Mouse (Mus musculus): ENCODE measurements around the gene Esrrg.
A peak's percentile ranks its signal among the peaks of the same experiment; 100 is the strongest.

Esrrg gene

GRCm38 (mm10) chr1:187608261-187608921, at the start of gene Esrrg:
Esrrg (plus strand) TSS chr1:187608791.
- no peak for DNase-seq

- DNase-seq = no peak
These were observed 24.6 kb upstream of the Esrrg start for GRCm38 (mm10) chr1:187583982-187584381.

- no peak for DNase-seq
These were observed 22.0 kb upstream of the Esrrg start for GRCm38 (mm10) chr1:187586541-187587075.

- DNase-seq = no peak
These were observed 5.6 kb upstream of the Esrrg start for GRCm38 (mm10) chr1:187602942-187603341.

- DNase-seq = no peak
These were observed 4.5 kb upstream of the Esrrg start for GRCm38 (mm10) chr1:187604063-187604484.

- no peak for DNase-seq
These were observed 3.8 kb upstream of the Esrrg start for GRCm38 (mm10) chr1:187604691-187605310.

GRCm38 (mm10) chr1:187605391-187606270, 3.0 kb upstream of the Esrrg start:
- DNase-seq = no peak

GRCm38 (mm10) chr1:187606271-187607040, 2.1 kb upstream of the Esrrg start:
- DNase-seq = no peak

- no peak for DNase-seq
These were observed 1.2 kb upstream of the Esrrg start for GRCm38 (mm10) chr1:187607065-187608047.

- DNase-seq = no peak
These were observed 646 bp downstream of the Esrrg start for GRCm38 (mm10) chr1:187609021-187609852.

- DNase-seq = peak; percentile 16
These were observed 1.3 kb downstream of the Esrrg start for GRCm38 (mm10) chr1:187609853-187610230.

GRCm38 (mm10) chr1:187610336-187610948, 1.9 kb downstream of the Esrrg start:
- no peak for DNase-seq

GRCm38 (mm10) chr1:187611925-187612324, 3.3 kb downstream of the Esrrg start:
- no peak for DNase-seq

- no peak for DNase-seq
These were observed 4.7 kb downstream of the Esrrg start for GRCm38 (mm10) chr1:187613277-187613676.

GRCm38 (mm10) chr1:187623981-187624380, 15.4 kb downstream of the Esrrg start:
- no peak for DNase-seq

- no peak for DNase-seq
These were observed 21.8 kb downstream of the Esrrg start for GRCm38 (mm10) chr1:187630361-187630760.

- DNase-seq = no peak
These were observed 22.9 kb downstream of the Esrrg start for GRCm38 (mm10) chr1:187631486-187631885.

- no peak for DNase-seq
These were observed 36.7 kb downstream of the Esrrg start for GRCm38 (mm10) chr1:187645258-187645657.

GRCm38 (mm10) chr1:187648551-187648950, 40.0 kb downstream of the Esrrg start:
- no peak for DNase-seq

- peak; percentile 40 for DNase-seq
These were observed 41.3 kb downstream of the Esrrg start for GRCm38 (mm10) chr1:187649871-187650270.

Data from cerebellum, adult 11-12 months (tissue).